Mouse (Mus musculus) hindbrain, embryonic 15.5 days (tissue): ENCODE data around the gene Atxn1. TPM values are rescaled to one million over a fixed set of nuclear protein-coding genes. Genes with fewer than 3 reads are reported as not detected.

ENCODE experiments used
- ATAC-seq: fragments of 200-750 bp; cut with Nextera tagmentation; 2 replicates; pipeline ENCODE4 v1.8.0; 2017; ENCODE audit warnings: low read depth, moderate number of reproducible peaks, moderate TSS enrichment; ENCODE audit not compliant: low FRiP score
- H3K27ac ChIP-seq: fragments of 300-500 bp; sonication (generic); replicated peaks from 2 replicates; pipeline ENCODE4 v1.5.1; 2015; ENCODE audit warnings: mild to moderate bottlenecking, inconsistent platforms
- H3K27me3 ChIP-seq: fragments of 300-500 bp; sonication (generic); 2 replicates; pipeline ENCODE4 v1.6.1; 2015; ENCODE audit warnings: control low read depth, inconsistent platforms
- H3K36me3 ChIP-seq: fragments of 300-500 bp; sonication (generic); 2 replicates; pipeline ENCODE4 v1.6.1; 2015; ENCODE audit warnings: control low read depth, inconsistent platforms
- H3K4me1 ChIP-seq: fragments of 300-500 bp; sonication (generic); replicated peaks from 2 replicates; pipeline ENCODE4 v1.6.1; 2015; ENCODE audit warnings: control low read depth, inconsistent platforms
- H3K4me2 ChIP-seq: fragments of 300-500 bp; sonication (generic); 2 replicates; pipeline ENCODE4 v1.6.1; 2015; ENCODE audit warnings: moderate library complexity, mild to moderate bottlenecking, inconsistent platforms
- H3K4me3 ChIP-seq: fragments of 300-500 bp; sonication (generic); 2 replicates; pipeline ENCODE4 v1.5.1; 2015; ENCODE audit warnings: mild to moderate bottlenecking, inconsistent platforms
- H3K9ac ChIP-seq: fragments of 300-500 bp; sonication (generic); 2 replicates; pipeline ENCODE4 v1.6.1; 2015; ENCODE audit warnings: inconsistent platforms
- H3K9me3 ChIP-seq: fragments of 300-500 bp; sonication (generic); 2 replicates; pipeline ENCODE4 v1.6.1; 2016; ENCODE audit warnings: control low read depth, inconsistent platforms
- WGBS: fragments of 180-500 bp; shearing (Covaris S2); methylation state at CpG from one replicate; pipeline ENCODE4 v1.1.7; 2015; 5-methylcytosine and 5-hydroxymethylcytosine counted together
- polyA plus RNA-seq: library from polyadenylated mRNA; unstranded; fragments of >200 nt; fragmentation: Nextera tagmentation; extraction: Ambion mirVana; gene quantifications from 2 replicates; pipeline ENCODE4 v1.2.1, GENCODE M21; 2015

Atxn1 gene
- polyA plus RNA-seq, 1 experiment from 2014 or later, result 8.1 TPM

DNA sequence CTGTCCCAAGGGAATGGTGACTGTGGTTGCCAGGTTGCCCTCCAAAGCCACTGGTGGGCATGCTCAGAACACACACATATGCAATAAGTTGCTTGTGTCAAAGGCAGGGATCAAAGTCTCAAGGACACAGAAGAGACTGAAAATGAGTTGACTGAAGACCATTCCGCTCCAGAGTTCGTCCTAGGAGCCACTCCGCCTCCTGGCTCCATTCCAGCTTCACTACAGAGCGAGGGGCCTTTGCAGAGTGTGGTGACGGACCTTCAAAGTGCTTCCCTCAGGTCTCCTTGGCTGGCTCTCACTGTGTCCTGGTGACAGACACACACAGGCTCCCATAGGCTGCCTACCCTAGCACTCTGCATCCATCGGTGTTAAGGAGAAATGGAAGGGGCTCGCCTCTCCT, 411.1 kb downstream of the Atxn1 start:
- WGBS, result 52% methylated on average over 7 of the region's 7 CpGs
- Histone ChIP-seq H3K27me3 (no peaks in the 10 kb centered on the region), H3K27ac (no peak overlapping the region), H3K9me3 (no peaks in the 10 kb centered on the region), H3K4me1 (no peaks in the 10 kb centered on the region; the same call in 1 of the 2 replicates), H3K4me2 (no peak overlapping the region), H3K36me3 (0 out of 2 replicates have a peak, but pooled peaks cover 4% of the 10 kb centered on the region), H3K9ac (no peak overlapping the region), H3K4me3 (no peak overlapping the region)
- ATAC-seq, result no peak

GRCm38 (mm10) chr13:45547549-45547948, 417.3 kb downstream of the Atxn1 start:
- ATAC-seq, result no peak
- Histone ChIP-seq H3K4me2 (no peak overlapping the region), H3K4me1 (no peaks in the 10 kb centered on the region), H3K9me3 (no peaks in the 10 kb centered on the region), H3K4me3 (no peak overlapping the region), H3K27ac (no peak overlapping the region), H3K27me3 (no peaks in the 10 kb centered on the region), H3K9ac (no peak overlapping the region), H3K36me3 (0 out of 2 replicates have a peak, but pooled peaks cover 3% of the 10 kb centered on the region)
- WGBS, result 79% methylated on average over 5 of the region's 5 CpGs

- H3K9ac ChIP-seq, result no peak overlapping the region
- H3K9me3 ChIP-seq, result no peaks in the 10 kb centered on the region
- H3K27ac ChIP-seq, result no peak overlapping the region
- ATAC-seq, result no peak
- H3K36me3 ChIP-seq, result 0 out of 2 replicates have a peak, but pooled peaks cover 3% of the 10 kb centered on the region
- H3K4me1 ChIP-seq, result no peaks in the 10 kb centered on the region
- no peak overlapping the region for H3K4me3 ChIP-seq
- no peak overlapping the region for H3K4me2 ChIP-seq
- 85% methylated on average over 4 of the region's 4 CpGs for WGBS
- H3K27me3 ChIP-seq, result no peaks in the 10 kb centered on the region
Observed at GRCm38 (mm10) chr13:45546946-45547345, 417.9 kb downstream of the Atxn1 start.

DNA sequence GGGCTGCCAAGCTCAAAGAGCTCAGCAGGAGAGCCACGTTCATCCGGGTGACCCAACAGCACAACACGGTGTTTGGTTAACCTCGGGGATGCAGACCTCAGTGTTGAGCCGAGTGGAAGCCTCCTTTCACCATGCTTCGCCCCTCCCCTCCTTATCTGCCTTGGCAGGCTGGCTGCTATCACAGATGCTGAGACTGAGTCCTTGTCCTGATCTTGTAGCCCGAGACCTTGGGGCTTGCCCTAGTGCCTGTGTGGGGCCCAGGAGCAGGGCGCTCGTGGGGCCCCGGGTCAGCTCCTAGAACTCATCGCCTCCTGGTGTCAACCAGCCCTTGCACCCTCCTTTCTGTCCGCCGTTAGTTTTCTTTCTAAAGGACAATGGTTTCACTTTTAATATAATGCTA, 418.8 kb downstream of the Atxn1 start:
- WGBS, result 83% methylated on average over 13 of the region's 13 CpGs
- ATAC-seq, result no peak
- no peak overlapping the region for H3K9ac ChIP-seq

DNA sequence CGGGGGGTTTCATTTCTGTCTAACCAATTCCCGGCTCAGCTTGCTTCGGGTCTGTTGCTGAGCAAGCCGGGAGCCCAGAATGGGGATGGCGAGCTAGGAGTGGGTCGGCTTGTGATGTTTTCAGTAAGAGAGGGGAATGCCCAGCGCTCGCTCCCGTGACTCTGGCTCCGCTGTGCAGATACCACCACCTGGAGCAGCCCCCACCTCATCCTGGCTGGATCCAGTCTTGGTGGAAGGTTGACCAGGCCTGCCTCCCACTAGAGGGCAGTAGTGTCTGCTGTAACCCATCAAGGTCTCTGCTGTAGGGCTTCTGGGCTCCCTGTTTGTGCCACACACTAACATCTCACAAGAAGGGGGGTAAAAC, 425.6 kb downstream of the Atxn1 start:
- Histone ChIP-seq H3K4me2 (peak overlapping the region; percentile 92), H3K4me3 (peak overlapping the region; percentile 45), H3K4me1 (peaks cover 14% of the 10 kb centered on the region), H3K27ac (peak overlapping the region; percentile 90), H3K36me3 (no peaks in the 10 kb centered on the region), H3K27me3 (no peaks in the 10 kb centered on the region), H3K9ac (peak overlapping the region; percentile 68), H3K9me3 (no peaks in the 10 kb centered on the region)
- WGBS, result 8% methylated on average over 10 of the region's 10 CpGs
- peak; percentile 92 for ATAC-seq

More for the DNA sequence above, 418.8 kb downstream of the Atxn1 start:
- H3K9me3 ChIP-seq, result no peaks in the 10 kb centered on the region
- H3K27ac ChIP-seq, result no peak overlapping the region
- no peak overlapping the region for H3K4me2 ChIP-seq
- H3K4me3 ChIP-seq, result no peak overlapping the region
- H3K36me3 ChIP-seq, result 0 out of 2 replicates have a peak, but pooled peaks cover 3% of the 10 kb centered on the region
- no peaks in the 10 kb centered on the region for H3K4me1 ChIP-seq
- no peaks in the 10 kb centered on the region for H3K27me3 ChIP-seq

DNA sequence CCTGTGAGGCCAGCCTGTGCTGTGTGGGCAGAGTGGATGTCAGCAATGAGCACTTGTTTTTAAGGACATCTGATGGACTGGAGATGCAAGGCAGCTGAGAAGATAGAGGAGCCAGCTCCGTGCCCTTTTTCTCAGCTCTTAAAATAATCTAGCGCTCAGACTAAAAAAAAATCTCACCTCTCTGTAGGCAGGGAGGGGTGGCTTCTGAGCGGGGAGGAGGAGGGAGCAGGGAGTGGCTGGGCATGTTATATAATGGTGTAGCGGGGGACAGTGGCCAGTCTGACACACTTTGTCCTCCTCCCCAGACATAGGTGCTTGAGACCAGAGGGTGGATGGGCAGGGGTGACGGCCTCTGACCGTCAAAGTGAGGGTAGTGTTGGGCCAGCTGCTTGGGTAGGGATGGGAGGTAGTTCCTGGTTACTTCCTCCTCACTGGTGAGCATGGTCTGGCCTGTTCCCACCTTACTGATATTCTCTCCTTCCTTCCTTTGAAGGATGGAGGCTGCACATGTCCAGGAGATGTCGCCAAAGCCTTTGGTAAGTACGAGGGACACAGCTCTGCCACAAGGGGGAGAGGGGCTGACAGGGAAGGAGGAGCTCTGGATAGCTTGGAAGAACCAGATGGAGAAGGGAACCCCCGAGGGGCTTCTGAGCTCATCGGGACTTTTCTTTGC, 426.1 kb downstream of the Atxn1 start:
- WGBS, result 29% methylated on average over 10 of the region's 10 CpGs
- Histone ChIP-seq H3K9ac (peak overlapping the region; percentile 68), H3K4me3 (peak overlapping the region; percentile 45), H3K27ac (peak overlapping the region; percentile 90), H3K4me1 (peaks cover 14% of the 10 kb centered on the region), H3K4me2 (peak overlapping the region; percentile 92), H3K9me3 (no peaks in the 10 kb centered on the region), H3K36me3 (no peaks in the 10 kb centered on the region), H3K27me3 (no peaks in the 10 kb centered on the region)
- ATAC-seq, result peak; percentile 93

GRCm38 (mm10) chr13:45538091-45538490, 426.7 kb downstream of the Atxn1 start:
- WGBS, result 87% methylated on average over 9 of the region's 9 CpGs
- H3K4me1 ChIP-seq, result peaks cover 14% of the 10 kb centered on the region
- H3K27ac ChIP-seq, result no peak overlapping the region
- no peak overlapping the region for H3K4me2 ChIP-seq
- ATAC-seq, result no peak
- no peaks in the 10 kb centered on the region for H3K36me3 ChIP-seq
- H3K27me3 ChIP-seq, result no peaks in the 10 kb centered on the region
- no peaks in the 10 kb centered on the region for H3K9me3 ChIP-seq
- no peak overlapping the region for H3K4me3 ChIP-seq
- H3K9ac ChIP-seq, result no peak overlapping the region

DNA sequence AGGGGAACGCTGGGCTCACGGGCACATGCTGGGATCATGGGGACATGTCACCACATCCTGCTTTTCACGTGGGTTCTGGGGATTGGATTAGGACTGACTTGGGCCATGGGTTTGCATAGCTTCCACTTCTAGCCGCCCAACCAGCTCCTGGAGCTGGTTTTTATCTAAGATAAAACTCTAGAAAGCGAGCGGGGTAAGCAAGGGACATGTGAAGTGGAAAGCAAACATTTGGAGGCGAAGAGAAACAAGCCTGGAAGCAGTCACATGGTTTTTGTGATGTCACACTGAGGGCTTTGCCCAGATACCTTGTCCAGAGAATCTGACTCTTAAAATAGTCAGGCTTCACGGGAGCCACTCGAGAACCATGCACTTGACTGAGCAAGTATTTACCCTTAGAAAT, 427.7 kb downstream of the Atxn1 start:
- Histone ChIP-seq H3K36me3 (no peaks in the 10 kb centered on the region), H3K9ac (no peak overlapping the region), H3K9me3 (no peaks in the 10 kb centered on the region), H3K4me1 (peaks cover 14% of the 10 kb centered on the region), H3K27ac (no peak overlapping the region), H3K4me3 (no peak overlapping the region), H3K4me2 (no peak overlapping the region), H3K27me3 (no peaks in the 10 kb centered on the region)
- WGBS, result 91% methylated on average over 9 of the region's 9 CpGs
- ATAC-seq, result no peak

DNA sequence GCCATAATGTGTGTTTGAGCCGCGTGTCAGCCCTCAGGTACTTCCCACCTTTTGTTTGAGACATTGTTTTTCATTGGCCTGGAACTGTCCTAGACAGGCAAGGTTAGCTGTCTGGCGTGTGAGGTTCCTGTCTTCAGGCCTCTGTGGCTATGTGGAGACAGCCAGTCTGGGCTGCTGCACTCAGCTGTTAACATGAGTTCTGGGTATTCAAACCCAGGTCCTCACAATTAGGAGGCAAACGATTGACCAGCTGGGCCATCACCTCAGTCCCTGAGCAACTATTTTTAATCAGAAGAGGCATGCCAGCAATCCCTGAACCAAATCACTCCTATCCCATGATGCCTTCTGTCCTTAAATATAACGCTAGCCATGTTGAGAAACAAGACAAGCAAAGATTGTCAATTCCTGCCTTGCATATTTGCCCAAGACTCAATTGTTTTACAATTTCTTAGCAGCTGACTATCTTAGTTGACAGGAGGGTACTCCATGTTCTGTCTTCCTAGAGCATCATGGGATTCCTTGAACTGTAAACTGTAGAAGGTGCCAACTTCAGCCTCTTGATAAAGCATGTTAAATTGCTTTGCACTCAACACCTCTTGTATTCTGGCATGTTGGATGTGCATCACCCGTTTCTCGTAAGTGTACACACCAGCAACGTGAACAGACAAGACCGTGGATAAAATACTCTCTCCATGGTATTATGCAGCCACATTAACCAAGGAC, 428.9 kb downstream of the Atxn1 start:
- H3K36me3 ChIP-seq, result no peaks in the 10 kb centered on the region
- H3K4me3 ChIP-seq, result no peak overlapping the region
- 88% methylated on average over 9 of the region's 9 CpGs for WGBS
- no peak overlapping the region for H3K27ac ChIP-seq
- no peak overlapping the region for H3K4me2 ChIP-seq
- peaks cover 16% of the 10 kb centered on the region for H3K4me1 ChIP-seq
- H3K9me3 ChIP-seq, result no peaks in the 10 kb centered on the region
- ATAC-seq, result no peak
- no peaks in the 10 kb centered on the region for H3K27me3 ChIP-seq
- no peak overlapping the region for H3K9ac ChIP-seq

- Histone ChIP-seq H3K4me1 (peaks cover 16% of the 10 kb centered on the region), H3K27me3 (no peaks in the 10 kb centered on the region), H3K9ac (no peak overlapping the region), H3K4me2 (no peak overlapping the region), H3K4me3 (no peak overlapping the region), H3K27ac (no peak overlapping the region), H3K9me3 (no peaks in the 10 kb centered on the region), H3K36me3 (no peaks in the 10 kb centered on the region)
- 19% methylated on average over 6 of the region's 6 CpGs for WGBS
- ATAC-seq, result no peak
Observed at GRCm38 (mm10) chr13:45530754-45531153, 434.1 kb downstream of the Atxn1 start.

GRCm38 (mm10) chr13:45528787-45529186, 436.0 kb downstream of the Atxn1 start:
- whole genome bisulfite sequencing, result 69% methylated on average over 4 of the region's 4 CpGs
- no peaks in the 10 kb centered on the region for H3K36me3 ChIP-seq
- no peak overlapping the region for H3K4me3 ChIP-seq
- no peak for ATAC-seq
- no peak overlapping the region for H3K9ac ChIP-seq
- no peak overlapping the region for H3K27ac ChIP-seq
- H3K9me3 ChIP-seq, result no peaks in the 10 kb centered on the region
- no peaks in the 10 kb centered on the region for H3K27me3 ChIP-seq
- no peak overlapping the region for H3K4me2 ChIP-seq
- peaks cover 16% of the 10 kb centered on the region for H3K4me1 ChIP-seq

DNA sequence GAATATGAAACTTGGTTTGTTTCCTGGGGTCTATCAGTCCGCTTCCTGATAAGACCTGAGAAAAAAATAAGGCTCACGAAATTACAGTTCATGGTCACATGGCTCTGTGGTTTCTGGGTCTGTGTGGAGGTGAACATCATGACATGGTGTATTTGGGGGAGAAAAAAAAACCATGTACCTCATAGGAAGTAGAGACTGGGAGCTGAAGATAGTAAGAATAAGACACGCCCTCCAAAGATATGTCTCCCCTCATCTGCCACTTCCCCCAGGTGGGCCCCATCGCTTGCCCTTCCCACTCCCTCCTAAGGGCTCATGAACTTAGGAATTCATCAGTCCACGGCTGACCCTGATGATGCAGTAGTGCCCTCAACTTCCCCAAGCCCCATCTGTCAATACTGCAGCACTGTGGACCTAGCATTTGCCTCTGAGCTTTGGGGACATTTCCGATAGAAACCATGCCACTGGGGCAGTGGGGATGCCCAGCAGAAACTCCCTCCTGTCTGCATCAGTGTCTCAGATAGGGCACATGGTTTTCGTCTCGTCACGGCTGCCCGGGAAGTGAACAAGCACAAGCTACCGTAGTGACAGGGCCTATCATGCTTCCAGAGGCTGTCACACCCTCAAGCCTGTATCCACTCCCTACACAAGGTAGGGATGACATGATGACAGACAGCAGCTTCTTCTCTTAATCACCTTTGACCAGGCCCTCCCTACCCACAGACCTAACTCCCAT, 437.4 kb downstream of the Atxn1 start:
- H3K36me3 ChIP-seq, result no peaks in the 10 kb centered on the region
- H3K9ac ChIP-seq, result no peak overlapping the region
- WGBS, result 86% methylated on average over 11 of the region's 11 CpGs
- peaks cover 16% of the 10 kb centered on the region for H3K4me1 ChIP-seq
- no peak for ATAC-seq
- H3K4me3 ChIP-seq, result no peak overlapping the region
- no peak overlapping the region for H3K4me2 ChIP-seq
- H3K27ac ChIP-seq, result no peak overlapping the region
- no peaks in the 10 kb centered on the region for H3K9me3 ChIP-seq
- no peaks in the 10 kb centered on the region for H3K27me3 ChIP-seq
